Mouse (Mus musculus): ENCODE results near the gene Lamtor5.

DNA sequence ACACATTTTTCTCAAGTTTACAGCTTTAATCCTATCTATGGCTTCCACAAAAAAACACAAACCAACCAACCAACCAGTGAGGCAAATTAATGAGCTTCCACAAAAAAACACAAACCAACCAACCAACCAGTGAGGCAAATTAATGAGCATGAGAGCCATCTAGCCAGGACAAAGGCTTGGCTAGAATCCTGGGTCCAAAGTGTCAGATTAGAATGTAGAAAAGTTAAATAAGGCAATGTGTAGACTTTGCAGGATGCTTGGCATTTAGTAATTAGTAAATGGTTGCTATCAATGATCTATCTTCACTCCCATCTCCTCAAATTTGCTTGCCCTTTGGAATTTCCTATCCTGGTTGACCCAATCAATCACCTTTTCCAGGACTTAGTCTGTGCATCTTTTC lies 43.1 kb downstream of the Lamtor5 start:
- TF ChIP-seq EP300 (IDR thresholded peaks at IDR 0.05; ENCODE audit: low read depth) (no peak), CTCF (IDR thresholded peaks at IDR 0.05; ENCODE audit: low read depth) (no peak)
